Mouse (Mus musculus) CH12.LX (cell line): ENCODE measurements at regions not wholly inside any gene's neighbourhood (a gene's known extent, or its start where the extent isn't known, plus 50 kb on each side); places are given as distances from the start of the nearest gene placed in this dataset.

ENCODE experiments used
- DNase-seq: peaks from one replicate; pipeline ENCODE4 v3.0.0-alpha.2; 2013; ENCODE audit errors: extremely low read depth
- H3K27ac ChIP-seq: 2 replicates; pipeline ENCODE4 v1.5.1; 2012; ENCODE audit warnings: low read depth, mild to moderate bottlenecking, control low read depth, moderate library complexity; ENCODE audit not compliant: insufficient read depth
- H3K27me3 ChIP-seq: replicated peaks from 2 replicates; pipeline ENCODE3; 2012; ENCODE audit warnings: inconsistent platforms
- H3K36me3 ChIP-seq, 2 experiments: replicated peaks in 1 of 2; 2 replicates each; pipeline versions ENCODE3 to v1.6.1; 2012; ENCODE audit warnings: inconsistent platforms in 1 of 2, low read length in 1 of 2, mild to moderate bottlenecking in 1 of 2, mixed read lengths in 1 of 2, moderate library complexity in 1 of 2; ENCODE audit not compliant: control insufficient read depth in 1 of 2, insufficient read depth in 1 of 2
- H3K4me1 ChIP-seq, 2 experiments: 2 replicates each; pipeline ENCODE4 v1.6.1; 2012; ENCODE audit warnings: inconsistent platforms in 1 of 2, moderate library complexity in 1 of 2; ENCODE audit not compliant: insufficient read depth in 2 of 2, control insufficient read depth in 1 of 2
- H3K4me2 ChIP-seq: 2 replicates; pipeline ENCODE4 v1.6.1; 2012; ENCODE audit warnings: low read depth, mild to moderate bottlenecking, control low read depth; ENCODE audit not compliant: poor library complexity, insufficient read depth, severe bottlenecking
- H3K4me3 ChIP-seq, 3 experiments: fragments of 150-350 bp in 1 of 3; sonication (generic) in 1 of 3; replicated peaks in 1 of 3; 2 replicates each; pipeline versions ENCODE3 to v1.5.1; 2011 to 2012; ENCODE audit warnings: low read depth in 2 of 3, low read length in 2 of 3, mild to moderate bottlenecking in 2 of 3, moderate library complexity in 2 of 3, control low read depth in 1 of 3, improper control_type of control experiment in 1 of 3, inconsistent platforms in 1 of 3, mixed read lengths in 1 of 3; ENCODE audit not compliant: poor library complexity in 1 of 3
- H3K79me2 ChIP-seq: replicated peaks from 2 replicates; pipeline ENCODE4 v1.6.1; 2012; ENCODE audit warnings: mild to moderate bottlenecking, moderate library complexity; ENCODE audit not compliant: control insufficient read depth, poor library complexity, insufficient read depth, severe bottlenecking; ENCODE audit errors: extremely low read depth
- H3K9ac ChIP-seq: 2 replicates; pipeline ENCODE4 v1.6.1; 2012; ENCODE audit warnings: low read depth, mild to moderate bottlenecking, control low read depth, moderate library complexity; ENCODE audit not compliant: insufficient read depth
- H3K9me3 ChIP-seq: replicated peaks from 2 replicates; pipeline ENCODE3; 2012; ENCODE audit warnings: low read length, inconsistent platforms, mixed read lengths
- BHLHE40 ChIP-seq: IDR thresholded peaks from 2 replicates; pipeline ENCODE4 v1.6.1; 2011; ENCODE audit warnings: mild to moderate bottlenecking, low read depth, low read length, improper control_type of control experiment
- CHD2 ChIP-seq: IDR thresholded peaks from 2 replicates; pipeline ENCODE4 v1.6.1; 2011; ENCODE audit warnings: low read length, improper control_type of control experiment
- MAX ChIP-seq: IDR thresholded peaks from 2 replicates; pipeline ENCODE4 v1.6.1; 2011; ENCODE audit warnings: low read length, improper control_type of control experiment
- MAZ ChIP-seq: IDR thresholded peaks from 2 replicates; pipeline ENCODE4 v1.6.1; 2012; ENCODE audit warnings: low read depth, mild to moderate bottlenecking, inconsistent platforms, low read length, improper control_type of control experiment, moderate library complexity
- MYC ChIP-seq: IDR thresholded peaks from 2 replicates; pipeline ENCODE4 v1.6.1; 2011; ENCODE audit warnings: low read depth, mild to moderate bottlenecking, improper control_type of control experiment, low read length
- PAX5 ChIP-seq: IDR thresholded peaks from 2 replicates; pipeline ENCODE4 v1.6.1; 2012; ENCODE audit warnings: low read length, inconsistent platforms, mixed read lengths
- POLR2A ChIP-seq: IDR thresholded peaks from 2 replicates; pipeline ENCODE4 v1.6.1; 2011; ENCODE audit warnings: low read depth, mild to moderate bottlenecking, improper control_type of control experiment, low read length
- RAD21 ChIP-seq: IDR thresholded peaks from 2 replicates; pipeline ENCODE4 v1.6.1; 2011; ENCODE audit warnings: low read depth, mild to moderate bottlenecking, low read length, improper control_type of control experiment, moderate library complexity
- SIN3A ChIP-seq: IDR thresholded peaks from 2 replicates; pipeline ENCODE4 v1.6.1; 2012; ENCODE audit warnings: low read length, improper control_type of control experiment, inconsistent platforms
- TCF12 ChIP-seq: IDR thresholded peaks from 2 replicates; pipeline ENCODE4 v1.6.1; 2014; ENCODE audit warnings: low read depth, mild to moderate bottlenecking, inconsistent platforms, low read length, improper control_type of control experiment
- ZMIZ1 ChIP-seq: IDR thresholded peaks from 2 replicates; pipeline ENCODE4 v1.6.1; 2012; ENCODE audit warnings: low read depth, mild to moderate bottlenecking, inconsistent platforms, low read length, improper control_type of control experiment
- ZNF384 ChIP-seq: IDR thresholded peaks from 2 replicates; pipeline ENCODE4 v1.6.1; 2012; ENCODE audit warnings: low read depth, low read length, improper control_type of control experiment, inconsistent platforms
- dilution Hi-C: fragments of 300-500 bp; cut with MboI; formaldehyde crosslinking; loops from 2 replicates; pipeline ENCODE4 v1.14.3; 2020; ENCODE audit warnings: low sequenced_read_pairs; ENCODE audit not compliant: extremely low pct_unique_long_range_greater_than_20kb, extremely low pct_ligation_motif_present
- in situ Hi-C: fragments of 300-500 bp; cut with MboI; formaldehyde crosslinking; loops from 3 replicates; pipeline ENCODE4 v1.14.3; 2019; ENCODE audit warnings: low sequenced_read_pairs, low pct_ligation_motif_present, low pct_unique_long_range_greater_than_20kb, mixed read lengths

DNA sequence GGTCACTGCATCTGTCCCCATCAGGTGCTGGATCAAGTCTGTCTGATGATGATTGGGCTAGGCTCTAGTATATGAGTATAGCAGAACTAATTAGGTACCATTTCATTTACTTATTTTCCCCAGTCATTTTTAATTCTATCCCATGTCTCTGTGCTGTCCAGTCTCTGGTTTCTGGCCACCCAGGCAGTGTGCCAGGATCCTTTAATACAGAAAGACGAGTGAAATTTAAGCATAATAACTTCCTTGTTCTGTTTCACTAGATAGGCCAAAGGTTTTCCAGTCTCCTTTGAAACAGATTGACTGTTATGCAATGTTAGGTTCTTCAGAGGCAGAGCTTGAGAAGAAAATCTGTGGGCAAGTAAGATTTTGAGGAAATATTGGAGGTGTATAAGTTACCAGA is 61.2 kb upstream of the Map2 start:
- Histone ChIP-seq H3K27me3 (no peaks in the 10 kb centered on the region), H3K4me1 (no peaks in the 10 kb centered on the region), H3K4me2 (no peak overlapping the region), H3K9ac (no peak overlapping the region), H3K79me2 (no peaks in the 10 kb centered on the region), H3K4me3 (no peak overlapping the region), H3K36me3 (no peaks in the 10 kb centered on the region), H3K27ac (no peak overlapping the region), H3K9me3 (no peaks in the 10 kb centered on the region)
- TF ChIP-seq RAD21 (no peak), MAZ (no peak), ZMIZ1 (no peak), MAX (no peak), ZNF384 (no peak), TCF12 (no peak), MYC (no peak)
- in situ Hi-C loops (loop anchor here (25.0 kb wide), 3 partner anchors 298 to 802 kb away; no protein-coding TSS in a partner anchor), dilution Hi-C loops (no loop called here)
- no peak for DNase-seq

DNA sequence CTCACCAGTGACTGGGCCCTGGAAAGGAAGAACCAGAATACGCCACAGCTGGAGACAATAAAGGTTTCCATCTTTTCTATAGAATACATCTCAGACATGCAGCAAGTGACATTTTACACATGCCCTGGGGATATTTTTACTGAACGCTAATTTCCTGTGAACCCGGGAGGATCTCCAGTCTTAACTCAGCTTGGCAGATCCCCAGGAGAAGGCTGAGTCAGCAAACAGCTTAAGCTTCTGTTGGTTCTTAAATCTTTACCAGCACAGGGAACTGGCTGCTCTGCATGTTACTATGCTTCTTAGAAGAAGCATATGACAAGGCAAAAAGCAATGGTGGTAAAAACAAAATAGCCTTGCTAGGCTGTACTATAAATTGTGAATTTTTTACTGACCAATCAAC is 59.7 kb upstream of the Map2 start:
- in situ Hi-C loops (loop anchor here (25.0 kb wide), 3 partner anchors 297 to 803 kb away; no protein-coding TSS in a partner anchor), dilution Hi-C loops (no loop called here)
- H3K9me3 ChIP-seq: no peaks in the 10 kb centered on the region
- no peak overlapping the region for H3K4me3 ChIP-seq
- H3K36me3 ChIP-seq: no peaks in the 10 kb centered on the region
- H3K4me2 ChIP-seq: no peak overlapping the region
- H3K4me1 ChIP-seq: no peaks in the 10 kb centered on the region
- no peaks in the 10 kb centered on the region for H3K79me2 ChIP-seq
- no peak overlapping the region for H3K27ac ChIP-seq
- H3K27me3 ChIP-seq: no peaks in the 10 kb centered on the region
- TF ChIP-seq POLR2A (no peak), SIN3A (no peak), BHLHE40 (no peak), RAD21 (no peak), CHD2 (no peak), ZMIZ1 (no peak), PAX5 (no peak)
- no peak for DNase-seq
- H3K9ac ChIP-seq: no peak overlapping the region
